Mouse (Mus musculus) ES-E14 (cell line): ENCODE measurements around the gene Ap1s3.

Experiments used
- HCFC1 ChIP-seq: IDR thresholded peaks from 2 replicates; pipeline ENCODE4 v1.6.1; 2012; ENCODE audit warnings: low read length, inconsistent platforms, borderline replicate concordance; ENCODE audit not compliant: insufficient read depth
- MAFK ChIP-seq: IDR thresholded peaks from 2 replicates; pipeline ENCODE4 v1.6.1; 2014; ENCODE audit warnings: mild to moderate bottlenecking, low read depth, low read length, inconsistent platforms; ENCODE audit not compliant: insufficient read depth
- ZNF384 ChIP-seq: IDR thresholded peaks from 2 replicates; pipeline ENCODE4 v1.6.1; 2012; ENCODE audit warnings: low read depth, low read length, inconsistent platforms

DNA sequence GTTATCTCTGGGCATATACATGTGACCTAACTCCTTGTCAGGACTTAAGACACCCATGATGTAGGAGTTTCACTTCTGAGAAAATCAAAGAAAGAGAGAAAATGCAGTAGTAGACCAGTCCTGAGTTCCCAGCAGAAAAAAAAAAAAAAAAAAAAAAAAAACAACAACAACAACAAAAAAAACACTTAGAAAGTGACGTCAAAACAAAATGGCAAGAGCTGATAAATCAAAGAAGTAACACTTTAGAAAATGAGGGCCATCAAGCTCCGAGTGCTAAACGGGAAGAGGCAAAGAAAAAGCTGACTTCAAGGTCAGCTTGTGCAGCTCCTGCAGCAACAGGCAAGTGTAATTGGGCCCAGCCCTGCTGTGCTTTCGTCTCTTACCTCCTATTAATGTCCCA, 3.9 kb upstream of the Ap1s3 start:
- no peak for TF ChIP-seq ZNF384
- TF ChIP-seq HCFC1: no peak
- TF ChIP-seq MAFK: no peak
